Mouse (Mus musculus) stomach, embryonic 16.5 days (tissue): Measurements from ENCODE around the gene Sept4. TPM values are rescaled to one million over a fixed set of nuclear protein-coding genes. Genes with fewer than 3 reads are reported as not detected.

Source experiments
- ATAC-seq: fragments of 200-750 bp; cut with Nextera tagmentation; 2 replicates; pipeline ENCODE4 v1.8.0; 2017; ENCODE audit warnings: moderate number of reproducible peaks, moderate TSS enrichment; ENCODE audit not compliant: insufficient read depth, low FRiP score
- H3K27ac ChIP-seq: fragments of 300-500 bp; sonication (generic); 2 replicates; pipeline ENCODE4 v1.5.1; 2014; ENCODE audit warnings: low read length
- H3K27me3 ChIP-seq: fragments of 300-500 bp; sonication (generic); 2 replicates; pipeline ENCODE4 v1.6.1; 2014; ENCODE audit warnings: low read length, control low read depth, mixed read lengths; ENCODE audit not compliant: control insufficient read depth, insufficient read depth
- H3K36me3 ChIP-seq: fragments of 300-500 bp; sonication (generic); 2 replicates; pipeline ENCODE4 v1.6.1; 2014; ENCODE audit warnings: low read length; ENCODE audit not compliant: control insufficient read depth, insufficient read depth
- H3K4me1 ChIP-seq: fragments of 300-500 bp; sonication (generic); 2 replicates; pipeline ENCODE4 v1.6.1; 2014; ENCODE audit warnings: low read length, control low read depth, mixed read lengths; ENCODE audit not compliant: control insufficient read depth, insufficient read depth
- H3K4me2 ChIP-seq: fragments of 300-500 bp; sonication (generic); 2 replicates; pipeline ENCODE4 v1.6.1; 2014; ENCODE audit warnings: low read depth, low read length, mixed read lengths
- H3K4me3 ChIP-seq: fragments of 300-500 bp; sonication (generic); replicated peaks from 2 replicates; pipeline ENCODE4 v1.5.1; 2014; ENCODE audit warnings: mild to moderate bottlenecking, low read length
- H3K9ac ChIP-seq: fragments of 300-500 bp; sonication (generic); 2 replicates; pipeline ENCODE4 v1.6.1; 2014; ENCODE audit warnings: low read length
- H3K9me3 ChIP-seq: fragments of 300-500 bp; sonication (generic); replicated peaks from 2 replicates; pipeline ENCODE4 v1.6.1; 2016; ENCODE audit warnings: low read length, control low read depth; ENCODE audit not compliant: control insufficient read depth
- WGBS: fragments of 180-500 bp; shearing (Covaris S2); extraction: QIAGEN DNeasy Blood & Tissue Kit; methylation state at CpG from one replicate; pipeline ENCODE4 v1.1.7; 2014; 5-methylcytosine and 5-hydroxymethylcytosine counted together
- polyA plus RNA-seq: library from polyadenylated mRNA; unstranded; fragments of >200 nt; fragmentation: Nextera tagmentation; extraction: Ambion mirVana; gene quantifications from 2 replicates; pipeline ENCODE4 v1.2.1, GENCODE M21; 2015

Sept4 gene
- polyA plus RNA-seq, 1 experiment from 2014 or later: 26.7 TPM

DNA sequence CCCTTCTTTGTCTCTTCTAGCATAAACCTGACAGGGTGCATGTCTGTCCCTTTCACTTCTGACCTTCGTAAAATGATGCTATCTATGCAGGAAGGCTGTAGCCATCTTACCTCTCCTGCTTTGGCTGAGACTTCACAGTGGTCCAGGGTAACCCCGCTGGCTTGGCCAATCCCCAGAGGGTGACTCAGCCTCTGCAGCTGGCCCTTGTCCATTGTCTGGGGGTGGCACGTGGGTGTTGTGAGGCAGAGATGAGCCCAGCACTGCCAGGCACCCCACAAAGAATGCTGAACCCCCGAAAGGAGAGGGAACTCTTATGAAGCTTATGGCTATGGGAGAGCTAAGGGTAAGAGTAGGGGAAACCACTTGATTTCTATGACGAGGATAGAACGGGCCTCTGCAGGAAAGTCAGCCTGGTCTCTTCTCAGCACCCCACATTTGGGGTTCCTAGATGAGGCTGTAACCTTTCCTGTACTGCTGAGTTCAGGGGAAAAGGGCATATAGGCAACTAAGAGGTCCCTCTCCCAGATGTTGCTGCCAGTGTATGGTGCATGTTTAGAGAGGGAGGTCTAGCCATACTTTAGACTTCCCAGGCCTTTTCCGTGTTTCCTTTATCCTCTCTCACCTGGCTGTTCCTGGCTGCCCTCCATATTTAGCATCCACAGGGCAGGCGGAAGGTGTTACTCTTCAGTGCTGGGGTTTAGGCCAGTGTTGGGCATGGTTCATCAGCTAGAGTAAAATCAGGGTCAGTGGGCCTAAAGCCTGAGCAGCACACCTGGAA is 13.4 kb downstream of the Sept4 start:
- H3K4me1 ChIP-seq: peaks cover 5% of the 10 kb centered on the region; the same call in 1 of the 2 replicates
- no peak overlapping the region for H3K4me2 ChIP-seq
- no peaks in the 10 kb centered on the region for H3K36me3 ChIP-seq
- no peak overlapping the region for H3K4me3 ChIP-seq
- 80% methylated on average over 8 of the region's 8 CpGs for WGBS
- no peak overlapping the region for H3K27ac ChIP-seq
- no peak for ATAC-seq
- no peaks in the 10 kb centered on the region for H3K27me3 ChIP-seq
- H3K9me3 ChIP-seq: no peaks in the 10 kb centered on the region
- H3K9ac ChIP-seq: no peak overlapping the region

DNA sequence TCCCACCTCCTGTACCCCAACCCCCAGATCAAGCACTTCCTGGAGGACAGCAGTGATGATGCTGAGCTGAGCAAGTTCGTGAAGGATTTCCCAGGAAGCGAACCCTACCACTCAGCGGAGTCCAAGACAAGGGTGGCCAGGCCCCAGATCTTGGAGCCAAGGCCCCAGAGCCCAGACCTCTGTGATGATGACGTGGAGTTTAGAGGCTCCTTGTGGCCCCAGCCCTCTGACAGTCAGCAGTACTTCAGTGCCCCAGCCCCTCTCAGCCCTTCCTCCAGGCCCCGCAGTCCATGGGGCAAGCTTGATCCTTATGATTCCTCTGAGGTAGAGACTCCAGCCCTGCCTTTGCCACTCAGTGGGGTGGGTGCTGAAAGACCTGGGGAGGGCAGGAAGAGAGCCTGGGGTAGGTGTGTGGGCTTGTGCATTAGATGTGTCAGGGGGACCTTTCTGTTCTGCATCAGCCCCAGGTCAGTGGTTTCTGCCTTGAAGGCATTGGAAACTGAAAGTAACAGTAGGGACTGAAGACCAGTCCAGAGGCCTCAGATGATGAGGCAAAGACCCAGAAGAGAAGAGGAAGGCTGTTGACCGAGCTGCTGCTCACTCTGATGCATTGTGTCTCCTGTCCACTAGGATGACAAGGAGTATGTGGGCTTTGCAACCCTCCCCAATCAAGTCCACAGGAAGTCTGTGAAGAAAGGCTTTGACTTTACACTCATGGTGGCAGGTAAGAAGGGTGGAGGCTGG is 14.8 kb downstream of the Sept4 start:
- Histone ChIP-seq H3K4me2 (no peak overlapping the region), H3K9me3 (no peaks in the 10 kb centered on the region), H3K9ac (no peak overlapping the region), H3K36me3 (no peaks in the 10 kb centered on the region), H3K27ac (no peak overlapping the region), H3K27me3 (no peaks in the 10 kb centered on the region), H3K4me3 (no peak overlapping the region), H3K4me1 (no peaks in the 10 kb centered on the region)
- no peak for ATAC-seq
- WGBS: 77% methylated on average over 6 of the region's 6 CpGs

DNA sequence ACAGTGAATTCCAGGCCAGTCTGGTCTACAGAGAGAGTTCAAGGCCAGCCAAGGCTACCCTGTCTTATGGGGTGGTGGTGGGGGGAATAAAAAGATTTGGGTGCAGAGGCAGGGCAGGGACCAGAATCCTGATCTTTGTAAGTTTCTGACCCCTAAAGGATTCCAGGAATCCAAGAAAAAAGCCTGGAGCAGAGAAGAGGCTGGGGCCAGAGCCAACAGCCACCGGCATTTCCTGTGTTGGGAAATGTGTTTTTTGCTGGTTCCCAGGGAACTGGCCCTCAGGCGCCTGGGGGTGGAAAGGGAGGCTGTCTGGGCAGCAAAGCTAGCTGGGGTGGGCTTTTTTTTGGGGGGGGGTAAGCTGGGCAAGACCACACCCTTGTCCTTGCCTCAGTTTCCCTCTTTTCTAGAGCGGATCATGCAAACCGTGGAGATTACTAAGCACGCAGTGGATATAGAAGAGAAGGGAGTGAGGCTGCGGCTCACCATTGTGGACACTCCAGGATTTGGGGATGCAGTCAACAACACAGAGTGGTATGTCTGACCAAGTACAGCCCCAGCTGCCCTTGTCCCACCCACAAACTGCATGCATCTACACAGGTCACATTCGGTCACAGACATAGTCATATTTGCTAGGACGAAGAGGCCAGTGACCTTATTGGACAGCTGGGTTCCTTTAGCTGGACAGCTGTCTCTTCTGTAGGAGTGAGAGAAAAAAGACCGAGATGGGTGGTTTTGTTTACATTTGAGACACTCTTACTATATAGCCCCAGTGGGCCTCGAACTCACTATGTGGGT is 16.2 kb downstream of the Sept4 start:
- Histone ChIP-seq H3K4me2 (no peak overlapping the region), H3K4me3 (no peak overlapping the region), H3K27ac (0 out of 2 replicates have a peak overlapping the region, but pooled peaks have one; percentile 51), H3K4me1 (peaks cover 2% of the 10 kb centered on the region), H3K9ac (no peak overlapping the region), H3K36me3 (no peaks in the 10 kb centered on the region), H3K9me3 (no peaks in the 10 kb centered on the region), H3K27me3 (no peaks in the 10 kb centered on the region)
- no peak for ATAC-seq
- WGBS: 64% methylated on average over 10 of the region's 10 CpGs

DNA sequence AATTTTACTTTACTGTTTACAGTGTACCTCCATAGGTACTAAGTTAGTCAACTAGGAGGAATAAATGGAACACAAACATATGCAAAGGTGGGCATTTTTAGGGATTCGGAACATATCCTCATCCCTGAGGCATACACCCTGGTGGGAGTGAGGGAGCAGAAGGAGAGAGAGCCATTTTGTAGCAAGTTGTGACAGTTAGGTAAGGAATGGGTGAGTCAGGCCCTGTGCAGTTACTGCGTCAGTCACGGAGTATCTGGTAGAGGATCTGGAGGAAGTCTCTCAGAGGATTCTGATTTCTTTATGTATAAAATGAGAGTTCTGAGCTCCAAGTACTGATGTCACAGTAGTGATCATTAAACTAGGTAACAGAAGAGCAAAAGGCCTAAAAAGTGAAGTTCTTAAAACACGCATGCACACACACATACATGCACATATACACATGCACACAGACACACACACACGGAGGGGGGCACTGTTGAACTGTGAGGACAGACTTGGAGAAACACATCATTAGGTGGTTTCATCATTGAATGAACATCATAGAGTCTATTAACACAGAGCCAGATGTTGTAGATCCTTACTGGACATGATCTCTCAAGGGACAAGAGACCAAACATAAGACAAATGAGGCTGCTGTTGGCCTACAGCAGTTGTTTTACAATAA is 18.6 kb downstream of the Sept4 start:
- peaks cover 12% of the 10 kb centered on the region for H3K4me1 ChIP-seq
- H3K4me2 ChIP-seq: no peak overlapping the region
- H3K4me3 ChIP-seq: no peak overlapping the region
- H3K9me3 ChIP-seq: no peaks in the 10 kb centered on the region
- no peak overlapping the region for H3K9ac ChIP-seq
- H3K36me3 ChIP-seq: no peaks in the 10 kb centered on the region
- H3K27ac ChIP-seq: no peak overlapping the region
- no peak for ATAC-seq
- H3K27me3 ChIP-seq: no peaks in the 10 kb centered on the region
- 86% methylated on average over 5 of the region's 5 CpGs for WGBS

DNA sequence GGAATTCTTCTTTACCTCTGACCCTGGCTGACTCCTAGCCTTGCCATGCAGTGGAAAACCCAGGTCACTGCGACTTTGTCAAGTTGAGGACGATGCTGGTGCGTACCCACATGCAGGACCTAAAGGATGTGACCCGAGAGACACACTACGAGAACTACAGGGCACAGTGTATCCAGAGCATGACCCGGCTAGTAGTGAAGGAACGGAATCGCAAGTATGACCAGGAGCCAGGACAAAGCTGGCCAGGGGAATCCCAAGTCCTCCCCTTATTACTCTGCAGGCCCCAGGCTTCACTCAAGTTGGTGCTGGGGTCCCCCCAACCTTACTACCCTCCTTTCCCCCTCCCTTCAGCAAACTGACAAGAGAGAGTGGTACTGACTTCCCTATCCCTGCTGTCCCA is 20.9 kb downstream of the Sept4 start:
- 0 out of 2 replicates have a peak overlapping the region, but pooled peaks have one; percentile 85 for H3K4me2 ChIP-seq
- H3K27ac ChIP-seq: no peak overlapping the region
- H3K9me3 ChIP-seq: no peaks in the 10 kb centered on the region
- H3K36me3 ChIP-seq: no peaks in the 10 kb centered on the region
- H3K4me1 ChIP-seq: peaks cover 26% of the 10 kb centered on the region
- H3K27me3 ChIP-seq: no peaks in the 10 kb centered on the region
- WGBS: 91% methylated on average over 8 of the region's 8 CpGs
- no peak for ATAC-seq
- H3K9ac ChIP-seq: 0 out of 2 replicates have a peak overlapping the region, but pooled peaks have one; percentile 40
- H3K4me3 ChIP-seq: no peak overlapping the region

DNA sequence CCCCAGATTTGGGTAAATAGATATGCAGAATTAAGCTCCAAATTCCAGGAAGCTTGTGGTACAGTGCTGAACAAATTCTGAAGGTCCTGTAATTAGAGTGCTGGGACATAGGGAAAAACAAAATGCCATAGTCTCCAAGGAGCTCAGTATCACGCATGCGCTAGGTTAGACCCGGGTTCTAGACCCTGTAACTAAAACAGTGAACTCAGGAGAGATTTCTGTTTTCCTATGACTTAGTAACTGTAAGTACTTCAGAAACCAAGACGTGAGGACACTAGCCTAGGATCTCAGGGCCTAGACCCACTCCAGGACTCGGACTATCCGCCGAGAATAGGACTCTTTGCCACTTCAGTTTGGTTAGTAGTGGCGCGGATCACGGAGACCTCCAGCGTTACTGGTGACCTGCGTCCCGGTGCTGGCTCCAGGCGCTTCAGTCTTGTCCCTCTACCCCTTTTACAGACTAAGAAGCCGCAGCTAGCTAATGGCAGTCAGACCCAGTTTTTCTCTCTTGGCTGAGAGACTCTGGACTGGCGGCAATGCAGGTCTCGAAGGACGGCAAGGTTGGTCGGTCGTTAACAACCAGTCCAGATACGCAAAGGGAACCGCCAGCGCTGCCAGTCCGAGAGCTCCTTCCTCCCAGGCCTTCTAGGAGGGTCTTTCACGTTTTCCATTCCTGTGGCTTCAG is 22.3 kb downstream of the Sept4 start:
- Histone ChIP-seq H3K9ac (peak overlapping the region; percentile 80), H3K36me3 (no peaks in the 10 kb centered on the region), H3K27ac (peak overlapping the region; percentile 87), H3K9me3 (no peaks in the 10 kb centered on the region), H3K27me3 (no peaks in the 10 kb centered on the region), H3K4me3 (peak overlapping the region; percentile 68), H3K4me2 (peak overlapping the region; percentile 85), H3K4me1 (peaks cover 29% of the 10 kb centered on the region)
- ATAC-seq: no peak
- WGBS: 1% methylated on average over 25 of the region's 25 CpGs

DNA sequence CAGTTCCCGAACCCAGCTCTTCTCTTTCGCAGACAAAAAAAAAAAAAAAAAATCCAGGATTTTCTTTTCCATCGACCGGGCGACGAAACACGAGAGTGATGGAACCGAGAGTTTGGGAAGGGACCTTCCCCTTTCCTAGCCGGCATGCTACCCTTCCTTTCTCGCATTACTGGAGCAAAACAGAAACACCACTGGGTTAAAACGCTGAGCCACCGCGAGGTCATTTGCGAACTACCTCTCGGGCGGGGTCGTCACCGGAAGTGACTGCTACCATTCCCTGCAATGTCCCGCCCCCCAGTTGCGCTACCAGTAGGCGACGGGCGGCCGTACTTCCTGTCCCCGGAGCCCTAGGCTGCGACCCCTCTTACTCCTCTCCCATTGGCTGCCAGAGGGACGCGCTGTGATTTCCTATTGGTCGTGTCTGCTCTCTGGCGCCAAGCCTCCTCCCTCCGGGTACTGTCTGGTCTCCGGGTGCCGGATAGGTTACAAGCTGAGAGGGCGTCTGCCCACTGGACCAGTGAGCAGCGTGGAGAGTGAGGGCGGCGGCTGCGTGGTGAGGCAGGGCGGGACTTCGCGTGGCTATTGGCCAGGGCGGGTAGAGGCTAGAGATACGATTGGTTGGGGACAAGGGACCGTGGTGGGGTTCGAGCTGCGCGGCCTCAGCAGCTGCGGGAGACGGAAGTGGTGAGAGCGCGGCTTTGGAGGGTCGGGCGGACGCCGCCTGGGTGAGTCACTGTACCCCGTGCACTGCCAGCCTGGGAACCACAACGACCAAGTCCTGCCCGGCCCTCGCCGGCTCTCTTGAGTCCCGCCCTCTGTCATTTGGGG is 23.0 kb downstream of the Sept4 start, which contains the start of gene Mtmr4:
Gene Mtmr4 (plus strand): TSS at position 637 of the 828 bp plus-strand sequence.
- Histone ChIP-seq H3K27ac (peak within 1 kb of the TSS; percentile 97), H3K36me3 (no peaks in the 10 kb centered on the region), H3K4me3 (peak within 1 kb of the TSS; percentile 78), H3K4me2 (peak within 1 kb of the TSS; percentile 85), H3K9ac (peak within 1 kb of the TSS; percentile 90), H3K9me3 (no peaks in the 10 kb centered on the region), H3K27me3 (no peaks in the 10 kb centered on the region), H3K4me1 (peaks cover 36% of the 10 kb centered on the region)
- ATAC-seq: peak; percentile 97
- WGBS: under 1% methylated on average over 61 of the region's 61 CpGs

DNA sequence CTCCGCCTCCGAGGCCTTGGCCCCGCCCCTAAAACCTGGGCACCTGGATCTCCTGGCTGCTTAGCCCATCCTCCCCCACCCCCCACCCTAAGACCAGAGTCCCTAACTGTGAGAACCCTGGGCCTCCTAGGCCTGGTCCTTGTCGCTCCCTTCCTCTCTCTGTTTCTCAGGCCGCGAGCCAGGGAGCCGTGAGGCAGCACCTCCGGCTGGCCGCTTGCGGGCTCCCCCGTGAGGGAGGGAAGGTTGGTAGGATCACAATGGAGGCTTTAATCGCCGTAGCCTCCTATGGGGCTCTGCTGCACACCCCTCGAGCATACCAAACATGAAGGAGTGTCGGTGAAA is 23.6 kb downstream of the Sept4 start:
- Histone ChIP-seq H3K4me2 (peak overlapping the region; percentile 78), H3K4me3 (peak overlapping the region; percentile 78), H3K27me3 (no peaks in the 10 kb centered on the region), H3K4me1 (peaks cover 37% of the 10 kb centered on the region), H3K9me3 (no peaks in the 10 kb centered on the region), H3K27ac (peak overlapping the region; percentile 97), H3K9ac (peak overlapping the region; percentile 90), H3K36me3 (no peaks in the 10 kb centered on the region)
- WGBS: under 1% methylated on average over 14 of the region's 15 CpGs
- ATAC-seq: no peak
